Mouse (Mus musculus) midbrain, embryonic 16.5 days (tissue): ENCODE measurements around the gene Trit1. TPM values are rescaled to one million over a fixed set of nuclear protein-coding genes. Genes with fewer than 3 reads are reported as not detected.

Source experiments
- polyA plus RNA-seq: library from polyadenylated mRNA; unstranded; fragments of >200 nt; fragmentation: Nextera tagmentation; extraction: Ambion mirVana; gene quantifications from 2 replicates; pipeline ENCODE4 v1.2.1, GENCODE M21; 2015

The Trit1 gene
- polyA plus RNA-seq, 1 experiment from 2014 or later, result 25.3 TPM

Other genes starting within 250 kb of the Trit1 start
- 83.4 and 91.8 TPM in 2 replicates for gene Ppt1, start 180.4 kb upstream of the Trit1 start, polyA plus RNA-seq
- gene Cap1, start 130.5 kb upstream of the Trit1 start, polyA plus RNA-seq, result 70.3 and 75.0 TPM in 2 replicates
- 32.3 and 33.5 TPM in 2 replicates for gene Mfsd2a, start 55.4 kb upstream of the Trit1 start, polyA plus RNA-seq
- 58.9 and 68.8 TPM in 2 replicates for gene Mycl, start 20.9 kb upstream of the Trit1 start, polyA plus RNA-seq
- gene Bmp8b, start 88.6 kb downstream of the Trit1 start, polyA plus RNA-seq, result 0.44 and 0.51 TPM in 2 replicates
- 0.54 and 0.66 TPM in 2 replicates for gene Oxct2b, start 99.7 kb downstream of the Trit1 start, polyA plus RNA-seq
- 52.1 and 58.7 TPM in 2 replicates for gene Ppie, start 123.4 kb downstream of the Trit1 start, polyA plus RNA-seq
- 69.3 and 76.5 TPM in 2 replicates for gene Hpcal4, start 166.6 kb downstream of the Trit1 start, polyA plus RNA-seq
- gene Nt5c1a, start 184.9 kb downstream of the Trit1 start, polyA plus RNA-seq, result 0.15 and 0.17 TPM in 2 replicates
- 5.6 and 6.2 TPM in 2 replicates for gene Heyl, start 217.0 kb downstream of the Trit1 start, polyA plus RNA-seq
- 28.1 and 29.5 TPM in 2 replicates for gene Pabpc4, start 245.8 kb downstream of the Trit1 start, polyA plus RNA-seq